Mouse (Mus musculus): ENCODE data around the gene Kmt5b. TPM values are rescaled to one million over a fixed set of nuclear protein-coding genes. Genes with fewer than 3 reads are reported as not detected.

Gene Kmt5b
- total RNA-seq, 1 experiment = 27.2 TPM

GRCm38 (mm10) chr19:3831716-3832115 lies 64.5 kb downstream of the Kmt5b start:
- in situ Hi-C loops (cut with MboI; ENCODE audit: low sequenced_read_pairs in 2 of 2, unreplicated experiment in 2 of 2) = no loop called here
- no peaks in the 10 kb centered on the region for H3K36me3 ChIP-seq (ENCODE audit: control insufficient read depth, insufficient read depth, low read length, poor library complexity, severe bottlenecking)
- H3K4me1 ChIP-seq (ENCODE audit: control insufficient read depth in 2 of 2, insufficient read depth in 2 of 2, low read length in 2 of 2, poor library complexity in 1 of 2) = peaks cover 2 to 5% of the 10 kb centered on the region in 2 experiments; a peak in 2 of 4 replicates
- DNase-seq (ENCODE audit: low read depth, low spot score) = no peak
- H3K9ac ChIP-seq (ENCODE audit: insufficient read depth, low read depth, low read length, poor library complexity, severe bottlenecking) = no peak overlapping the region
- H3K27ac ChIP-seq (ENCODE audit: insufficient read depth, low read depth, low read length, poor library complexity, severe bottlenecking) = no peak overlapping the region
- H3K4me3 ChIP-seq (ENCODE audit: insufficient read depth in 1 of 2, low read depth in 1 of 2, low read length in 2 of 2, poor library complexity in 1 of 2, severe bottlenecking in 1 of 2) = no peak overlapping the region
- H3K9me3 ChIP-seq (ENCODE audit: control insufficient read depth, insufficient read depth, low read depth, low read length) = no peaks in the 10 kb centered on the region
- TF ChIP-seq MAFK (IDR thresholded peaks at IDR 0.05; ENCODE audit: insufficient read depth, low read depth, low read length) (no peak), ZNF384 (IDR thresholded peaks at IDR 0.05; ENCODE audit: low read depth, low read length) (no peak), HCFC1 (IDR thresholded peaks at IDR 0.05; ENCODE audit: borderline replicate concordance, insufficient read depth, low read length) (no peak), CHD2 (IDR thresholded peaks at IDR 0.05; ENCODE audit: low read depth, low read length) (no peak), ZC3H11A (IDR thresholded peaks at IDR 0.05; ENCODE audit: borderline replicate concordance, low read depth, low read length) (no peak)

GRCm38 (mm10) chr19:3832851-3833353 lies 65.7 kb downstream of the Kmt5b start:
- peaks cover 2 to 9% of the 10 kb centered on the region in 2 experiments; a peak in 2 of 4 replicates for H3K4me1 ChIP-seq (ENCODE audit: control insufficient read depth in 2 of 2, insufficient read depth in 2 of 2, low read length in 2 of 2, poor library complexity in 1 of 2)
- no peak overlapping the region for H3K4me3 ChIP-seq (ENCODE audit: insufficient read depth in 1 of 2, low read depth in 1 of 2, low read length in 2 of 2, poor library complexity in 1 of 2, severe bottlenecking in 1 of 2)
- H3K36me3 ChIP-seq (ENCODE audit: control insufficient read depth, insufficient read depth, low read length, poor library complexity, severe bottlenecking) = no peaks in the 10 kb centered on the region
- H3K27ac ChIP-seq (ENCODE audit: insufficient read depth, low read depth, low read length, poor library complexity, severe bottlenecking) = no peak overlapping the region
- H3K9ac ChIP-seq (ENCODE audit: insufficient read depth, low read depth, low read length, poor library complexity, severe bottlenecking) = no peak overlapping the region
- DNase-seq (ENCODE audit: low read depth, low spot score) = no peak
- H3K9me3 ChIP-seq (ENCODE audit: control insufficient read depth, insufficient read depth, low read depth, low read length) = no peaks in the 10 kb centered on the region
- no peak for TF ChIP-seq ZC3H11A (IDR thresholded peaks at IDR 0.05; ENCODE audit: borderline replicate concordance, low read depth, low read length)
- TF ChIP-seq ZNF384 (IDR thresholded peaks at IDR 0.05; ENCODE audit: low read depth, low read length) = no peak
- no peak for TF ChIP-seq CHD2 (IDR thresholded peaks at IDR 0.05; ENCODE audit: low read depth, low read length)
- TF ChIP-seq HCFC1 (IDR thresholded peaks at IDR 0.05; ENCODE audit: borderline replicate concordance, insufficient read depth, low read length) = no peak
- TF ChIP-seq MAFK (IDR thresholded peaks at IDR 0.05; ENCODE audit: insufficient read depth, low read depth, low read length) = no peak
- in situ Hi-C loops (cut with MboI; ENCODE audit: low sequenced_read_pairs in 2 of 2, unreplicated experiment in 2 of 2) = no loop called here

- in situ Hi-C loops (cut with MboI; ENCODE audit: low sequenced_read_pairs in 2 of 2, unreplicated experiment in 2 of 2) = no loop called here
- no peak for DNase-seq (ENCODE audit: low read depth, low spot score)
- Histone ChIP-seq H3K36me3 (ENCODE audit: control insufficient read depth, insufficient read depth, low read length, poor library complexity, severe bottlenecking) (no peaks in the 10 kb centered on the region), H3K4me3 (ENCODE audit: insufficient read depth in 1 of 2, low read depth in 1 of 2, low read length in 2 of 2, poor library complexity in 1 of 2, severe bottlenecking in 1 of 2) (no peak overlapping the region), H3K9me3 (ENCODE audit: control insufficient read depth, insufficient read depth, low read depth, low read length) (no peaks in the 10 kb centered on the region), H3K4me1 (ENCODE audit: control insufficient read depth in 2 of 2, insufficient read depth in 2 of 2, low read length in 2 of 2, poor library complexity in 1 of 2) (peaks cover 4 to 9% of the 10 kb centered on the region in 2 experiments; a peak in 3 of 4 replicates), H3K9ac (ENCODE audit: insufficient read depth, low read depth, low read length, poor library complexity, severe bottlenecking) (no peak overlapping the region), H3K27ac (ENCODE audit: insufficient read depth, low read depth, low read length, poor library complexity, severe bottlenecking) (no peak overlapping the region)
- TF ChIP-seq ZC3H11A (IDR thresholded peaks at IDR 0.05; ENCODE audit: borderline replicate concordance, low read depth, low read length) = no peak
These were observed 67.1 kb downstream of the Kmt5b start for GRCm38 (mm10) chr19:3834301-3834700.

GRCm38 (mm10) chr19:3836791-3837190 lies 69.6 kb downstream of the Kmt5b start:
- in situ Hi-C loops (cut with MboI; ENCODE audit: low sequenced_read_pairs in 2 of 2, unreplicated experiment in 2 of 2) = no loop called here
- TF ChIP-seq HCFC1 (IDR thresholded peaks at IDR 0.05; ENCODE audit: borderline replicate concordance, insufficient read depth, low read length) = no peak
- TF ChIP-seq CHD2 (IDR thresholded peaks at IDR 0.05; ENCODE audit: low read depth, low read length) = no peak
- TF ChIP-seq MAFK (IDR thresholded peaks at IDR 0.05; ENCODE audit: insufficient read depth, low read depth, low read length) = no peak
- TF ChIP-seq ZNF384 (IDR thresholded peaks at IDR 0.05; ENCODE audit: low read depth, low read length) = no peak
- no peak for TF ChIP-seq ZC3H11A (IDR thresholded peaks at IDR 0.05; ENCODE audit: borderline replicate concordance, low read depth, low read length)
- Histone ChIP-seq H3K36me3 (ENCODE audit: control insufficient read depth, insufficient read depth, low read length, poor library complexity, severe bottlenecking) (no peaks in the 10 kb centered on the region), H3K27ac (ENCODE audit: insufficient read depth, low read depth, low read length, poor library complexity, severe bottlenecking) (no peak overlapping the region), H3K9ac (ENCODE audit: insufficient read depth, low read depth, low read length, poor library complexity, severe bottlenecking) (no peak overlapping the region), H3K4me1 (ENCODE audit: control insufficient read depth in 2 of 2, insufficient read depth in 2 of 2, low read length in 2 of 2, poor library complexity in 1 of 2) (peaks cover 14 to 26% of the 10 kb centered on the region in 2 experiments), H3K9me3 (ENCODE audit: control insufficient read depth, insufficient read depth, low read depth, low read length) (no peaks in the 10 kb centered on the region), H3K4me3 (ENCODE audit: insufficient read depth in 1 of 2, low read depth in 1 of 2, low read length in 2 of 2, poor library complexity in 1 of 2, severe bottlenecking in 1 of 2) (no peak overlapping the region)
- DNase-seq (ENCODE audit: low read depth, low spot score) = no peak

- Histone ChIP-seq H3K9me3 (ENCODE audit: control insufficient read depth, insufficient read depth, low read depth, low read length) (no peaks in the 10 kb centered on the region), H3K4me1 (ENCODE audit: control insufficient read depth in 2 of 2, insufficient read depth in 2 of 2, low read length in 2 of 2, poor library complexity in 1 of 2) (peaks cover 20 to 36% of the 10 kb centered on the region in 2 experiments), H3K9ac (ENCODE audit: insufficient read depth, low read depth, low read length, poor library complexity, severe bottlenecking) (no peak overlapping the region), H3K36me3 (ENCODE audit: control insufficient read depth, insufficient read depth, low read length, poor library complexity, severe bottlenecking) (no peaks in the 10 kb centered on the region), H3K27ac (ENCODE audit: insufficient read depth, low read depth, low read length, poor library complexity, severe bottlenecking) (no peak overlapping the region), H3K4me3 (ENCODE audit: insufficient read depth in 1 of 2, low read depth in 1 of 2, low read length in 2 of 2, poor library complexity in 1 of 2, severe bottlenecking in 1 of 2) (no peak overlapping the region)
- no peak for TF ChIP-seq ZC3H11A (IDR thresholded peaks at IDR 0.05; ENCODE audit: borderline replicate concordance, low read depth, low read length)
- TF ChIP-seq CHD2 (IDR thresholded peaks at IDR 0.05; ENCODE audit: low read depth, low read length) = no peak
- TF ChIP-seq ZNF384 (IDR thresholded peaks at IDR 0.05; ENCODE audit: low read depth, low read length) = no peak
- TF ChIP-seq HCFC1 (IDR thresholded peaks at IDR 0.05; ENCODE audit: borderline replicate concordance, insufficient read depth, low read length) = no peak
- TF ChIP-seq MAFK (IDR thresholded peaks at IDR 0.05; ENCODE audit: insufficient read depth, low read depth, low read length) = no peak
- in situ Hi-C loops (cut with MboI; ENCODE audit: low sequenced_read_pairs in 2 of 2, unreplicated experiment in 2 of 2) = no loop called here
- no peak for DNase-seq (ENCODE audit: low read depth, low spot score)
These were observed 71.7 kb downstream of the Kmt5b start for GRCm38 (mm10) chr19:3838931-3839330.
